Mouse (Mus musculus) CH12.LX (cell line): ENCODE results near the gene Igll1. TPM values are rescaled to one million over a fixed set of nuclear protein-coding genes. Genes with fewer than 3 reads are reported as not detected.

Experiments
- DNase-seq: peaks from one replicate; pipeline ENCODE4 v3.0.0-alpha.2; 2013; ENCODE audit errors: extremely low read depth
- H3K27ac ChIP-seq: 2 replicates; pipeline ENCODE4 v1.5.1; 2012; ENCODE audit warnings: low read depth, mild to moderate bottlenecking, control low read depth, moderate library complexity; ENCODE audit not compliant: insufficient read depth
- H3K27me3 ChIP-seq: replicated peaks from 2 replicates; pipeline ENCODE3; 2012; ENCODE audit warnings: inconsistent platforms
- H3K36me3 ChIP-seq, 2 experiments: replicated peaks in 1 of 2; 2 replicates each; pipeline versions ENCODE3 to v1.6.1; 2012; ENCODE audit warnings: inconsistent platforms in 1 of 2, low read length in 1 of 2, mild to moderate bottlenecking in 1 of 2, mixed read lengths in 1 of 2, moderate library complexity in 1 of 2; ENCODE audit not compliant: control insufficient read depth in 1 of 2, insufficient read depth in 1 of 2
- H3K4me1 ChIP-seq, 2 experiments: 2 replicates each; pipeline ENCODE4 v1.6.1; 2012; ENCODE audit warnings: inconsistent platforms in 1 of 2, moderate library complexity in 1 of 2; ENCODE audit not compliant: insufficient read depth in 2 of 2, control insufficient read depth in 1 of 2
- H3K4me2 ChIP-seq: 2 replicates; pipeline ENCODE4 v1.6.1; 2012; ENCODE audit warnings: low read depth, mild to moderate bottlenecking, control low read depth; ENCODE audit not compliant: poor library complexity, insufficient read depth, severe bottlenecking
- H3K4me3 ChIP-seq, 3 experiments: fragments of 150-350 bp in 1 of 3; sonication (generic) in 1 of 3; replicated peaks in 1 of 3; 2 replicates each; pipeline versions ENCODE3 to v1.5.1; 2011 to 2012; ENCODE audit warnings: low read depth in 2 of 3, low read length in 2 of 3, mild to moderate bottlenecking in 2 of 3, moderate library complexity in 2 of 3, control low read depth in 1 of 3, improper control_type of control experiment in 1 of 3, inconsistent platforms in 1 of 3, mixed read lengths in 1 of 3; ENCODE audit not compliant: poor library complexity in 1 of 3
- H3K79me2 ChIP-seq: replicated peaks from 2 replicates; pipeline ENCODE4 v1.6.1; 2012; ENCODE audit warnings: mild to moderate bottlenecking, moderate library complexity; ENCODE audit not compliant: control insufficient read depth, poor library complexity, insufficient read depth, severe bottlenecking; ENCODE audit errors: extremely low read depth
- H3K9ac ChIP-seq: 2 replicates; pipeline ENCODE4 v1.6.1; 2012; ENCODE audit warnings: low read depth, mild to moderate bottlenecking, control low read depth, moderate library complexity; ENCODE audit not compliant: insufficient read depth
- H3K9me3 ChIP-seq: replicated peaks from 2 replicates; pipeline ENCODE3; 2012; ENCODE audit warnings: low read length, inconsistent platforms, mixed read lengths
- CHD1 ChIP-seq: IDR thresholded peaks from 2 replicates; pipeline ENCODE4 v1.6.1; 2012; ENCODE audit warnings: low read depth, low read length, improper control_type of control experiment, inconsistent platforms
- CTCF ChIP-seq, 2 experiments: IDR thresholded peaks in 1 of 2; conservative IDR thresholded peaks in 1 of 2; 2 replicates each; pipeline ENCODE4 v1.5.1; 2011 to 2012; ENCODE audit warnings: low read depth in 2 of 2, low read length in 2 of 2, improper control_type of control experiment in 1 of 2, inconsistent platforms in 1 of 2, mild to moderate bottlenecking in 1 of 2, moderate library complexity in 1 of 2
- E2F4 ChIP-seq: IDR thresholded peaks from 2 replicates; pipeline ENCODE4 v1.6.1; 2011; ENCODE audit warnings: low read depth, low read length, improper control_type of control experiment; ENCODE audit not compliant: insufficient replicate concordance
- ELF1 ChIP-seq: IDR thresholded peaks from 2 replicates; pipeline ENCODE4 v1.6.1; 2014; ENCODE audit warnings: low read depth, mild to moderate bottlenecking, inconsistent platforms, low read length, improper control_type of control experiment
- EP300 ChIP-seq: IDR thresholded peaks from 2 replicates; pipeline ENCODE4 v1.6.1; 2011; ENCODE audit warnings: low read length, improper control_type of control experiment
- ETS1 ChIP-seq: conservative IDR thresholded peaks from 2 replicates; pipeline ENCODE4 v1.6.1; 2012; ENCODE audit warnings: low read depth, mild to moderate bottlenecking, inconsistent platforms, low read length, improper control_type of control experiment, moderate library complexity
- GABPA ChIP-seq: IDR thresholded peaks from 2 replicates; pipeline ENCODE4 v1.6.1; 2012; ENCODE audit warnings: low read depth, low read length, improper control_type of control experiment, inconsistent platforms; ENCODE audit not compliant: insufficient replicate concordance
- JUN ChIP-seq: IDR thresholded peaks from 2 replicates; pipeline ENCODE4 v1.6.1; 2011; ENCODE audit warnings: low read depth, mild to moderate bottlenecking, low read length, improper control_type of control experiment, moderate library complexity; ENCODE audit not compliant: insufficient read depth
- JUND ChIP-seq: conservative IDR thresholded peaks from 2 replicates; pipeline ENCODE4 v1.6.1; 2011; ENCODE audit warnings: low read depth, low read length, improper control_type of control experiment
- KAT2A ChIP-seq: IDR thresholded peaks from 2 replicates; pipeline ENCODE4 v1.6.1; 2012; ENCODE audit warnings: low read length, improper control_type of control experiment, inconsistent platforms; ENCODE audit not compliant: insufficient replicate concordance
- MAFK ChIP-seq: IDR thresholded peaks from 2 replicates; pipeline ENCODE4 v1.6.1; 2011; ENCODE audit warnings: low read length, improper control_type of control experiment; ENCODE audit not compliant: insufficient replicate concordance
- MAX ChIP-seq: IDR thresholded peaks from 2 replicates; pipeline ENCODE4 v1.6.1; 2011; ENCODE audit warnings: low read length, improper control_type of control experiment
- MAZ ChIP-seq: IDR thresholded peaks from 2 replicates; pipeline ENCODE4 v1.6.1; 2012; ENCODE audit warnings: low read depth, mild to moderate bottlenecking, inconsistent platforms, low read length, improper control_type of control experiment, moderate library complexity
- MEF2A ChIP-seq: IDR thresholded peaks from 2 replicates; pipeline ENCODE4 v1.6.1; 2014; ENCODE audit warnings: low read depth, mild to moderate bottlenecking, inconsistent platforms, low read length, improper control_type of control experiment, borderline replicate concordance
- MXI1 ChIP-seq: IDR thresholded peaks from 2 replicates; pipeline ENCODE4 v1.6.1; 2011; ENCODE audit warnings: mild to moderate bottlenecking, low read depth, low read length, improper control_type of control experiment
- MYC ChIP-seq: IDR thresholded peaks from 2 replicates; pipeline ENCODE4 v1.6.1; 2011; ENCODE audit warnings: low read depth, mild to moderate bottlenecking, improper control_type of control experiment, low read length
- NELFE ChIP-seq: IDR thresholded peaks from 2 replicates; pipeline ENCODE4 v1.6.1; 2011; ENCODE audit warnings: low read depth, low read length, improper control_type of control experiment
- NRF1 ChIP-seq: IDR thresholded peaks from 2 replicates; pipeline ENCODE4 v1.6.1; 2014; ENCODE audit warnings: low read depth, mild to moderate bottlenecking, inconsistent platforms, low read length, improper control_type of control experiment, moderate library complexity
- POLR2AphosphoS2 ChIP-seq: IDR thresholded peaks from 2 replicates; pipeline ENCODE4 v1.6.1; 2011; ENCODE audit warnings: low read depth, low read length, improper control_type of control experiment
- RAD21 ChIP-seq: IDR thresholded peaks from 2 replicates; pipeline ENCODE4 v1.6.1; 2011; ENCODE audit warnings: low read depth, mild to moderate bottlenecking, low read length, improper control_type of control experiment, moderate library complexity
- SIN3A ChIP-seq: IDR thresholded peaks from 2 replicates; pipeline ENCODE4 v1.6.1; 2012; ENCODE audit warnings: low read length, improper control_type of control experiment, inconsistent platforms
- SMC3 ChIP-seq: IDR thresholded peaks from 2 replicates; pipeline ENCODE4 v1.6.1; 2011; ENCODE audit warnings: low read depth, low read length, improper control_type of control experiment
- TBP ChIP-seq: conservative IDR thresholded peaks from 2 replicates; pipeline ENCODE4 v1.6.1; 2011; ENCODE audit warnings: low read depth, low read length, improper control_type of control experiment
- TCF12 ChIP-seq: IDR thresholded peaks from 2 replicates; pipeline ENCODE4 v1.6.1; 2014; ENCODE audit warnings: low read depth, mild to moderate bottlenecking, inconsistent platforms, low read length, improper control_type of control experiment
- UBTF ChIP-seq: IDR thresholded peaks from 2 replicates; pipeline ENCODE4 v1.6.1; 2012; ENCODE audit warnings: low read depth, mild to moderate bottlenecking, inconsistent platforms, low read length, improper control_type of control experiment, moderate library complexity
- USF1 ChIP-seq: IDR thresholded peaks from 2 replicates; pipeline ENCODE4 v1.6.1; 2014; ENCODE audit warnings: low read depth, mild to moderate bottlenecking, inconsistent platforms, low read length, improper control_type of control experiment
- ZC3H11A ChIP-seq: IDR thresholded peaks from 2 replicates; pipeline ENCODE4 v1.6.1; 2012; ENCODE audit warnings: low read depth, mild to moderate bottlenecking, inconsistent platforms, low read length, improper control_type of control experiment
- ZKSCAN1 ChIP-seq: IDR thresholded peaks from 2 replicates; pipeline ENCODE4 v1.6.1; 2012; ENCODE audit warnings: low read depth, inconsistent platforms, low read length, improper control_type of control experiment, borderline replicate concordance
- ZMIZ1 ChIP-seq: IDR thresholded peaks from 2 replicates; pipeline ENCODE4 v1.6.1; 2012; ENCODE audit warnings: low read depth, mild to moderate bottlenecking, inconsistent platforms, low read length, improper control_type of control experiment
- ZNF384 ChIP-seq: IDR thresholded peaks from 2 replicates; pipeline ENCODE4 v1.6.1; 2012; ENCODE audit warnings: low read depth, low read length, improper control_type of control experiment, inconsistent platforms
- dilution Hi-C: fragments of 300-500 bp; cut with MboI; formaldehyde crosslinking; loops from 2 replicates; pipeline ENCODE4 v1.14.3; 2020; ENCODE audit warnings: low sequenced_read_pairs; ENCODE audit not compliant: extremely low pct_unique_long_range_greater_than_20kb, extremely low pct_ligation_motif_present
- in situ Hi-C: fragments of 300-500 bp; cut with MboI; formaldehyde crosslinking; loops from 3 replicates; pipeline ENCODE4 v1.14.3; 2019; ENCODE audit warnings: low sequenced_read_pairs, low pct_ligation_motif_present, low pct_unique_long_range_greater_than_20kb, mixed read lengths
- polyA plus RNA-seq: library from polyadenylated mRNA; unstranded; fragments of >175 nt; gene quantifications from 2 replicates; pipeline ENCODE4 v1.2.1, GENCODE M21; 2012; ENCODE audit warnings: low read depth; ENCODE audit not compliant: insufficient read length
- total RNA-seq, 2 experiments: library from RNA; depleted of rRNA; stranded (reverse); fragments of 300-350 nt in 1 of 2; fragments of >200 nt in 1 of 2; gene quantifications; 2 replicates each; pipeline ENCODE4 v1.2.3; 2012 to 2014

The Igll1 gene
- total and polyA plus RNA-seq, 3 experiments, result not detected

DNA sequence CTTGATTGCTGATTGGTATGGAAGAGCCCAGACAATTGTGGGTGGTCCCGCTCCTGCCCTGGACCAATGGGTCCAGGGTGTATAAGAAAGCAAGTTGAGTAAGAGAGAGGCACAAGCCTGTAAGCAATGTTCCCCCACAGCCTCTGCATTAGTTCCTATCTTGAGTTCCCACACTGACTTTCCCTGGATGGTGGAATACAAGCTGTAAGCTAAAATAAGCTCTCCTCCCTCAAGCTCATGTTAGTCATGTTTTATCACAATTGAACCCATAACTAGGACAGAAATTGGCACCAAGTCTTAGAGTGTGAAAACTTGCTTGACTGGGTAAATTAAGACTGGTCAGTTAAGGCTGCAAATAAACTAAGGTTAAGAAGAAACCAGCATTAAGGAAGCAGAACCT, 8.2 kb downstream of the Igll1 start:
- H3K9me3 ChIP-seq, result no peaks in the 10 kb centered on the region
- H3K4me1 ChIP-seq, result no peaks in the 10 kb centered on the region
- peaks cover 10% of the 10 kb centered on the region for H3K27me3 ChIP-seq
- TF ChIP-seq CHD1, result no peak
- TF ChIP-seq JUND, result no peak
- no peak for TF ChIP-seq MEF2A
- TF ChIP-seq TCF12, result no peak
- no peak for TF ChIP-seq ZMIZ1
- no peak for TF ChIP-seq SMC3
- no peak for TF ChIP-seq CTCF (conservative IDR thresholded peaks at IDR 0.05 in 1 of 2, IDR thresholded peaks at IDR 0.05 in 1 of 2; ENCODE audit: low read depth in 2 of 2, low read length in 2 of 2)
- TF ChIP-seq ELF1, result no peak
- TF ChIP-seq JUN, result no peak
- no peak for TF ChIP-seq RAD21
- TF ChIP-seq POLR2AphosphoS2, result no peak
- TF ChIP-seq ETS1, result no peak
- TF ChIP-seq USF1, result no peak
- TF ChIP-seq ZKSCAN1, result no peak
- no peak for TF ChIP-seq MAFK
- no peak for TF ChIP-seq UBTF
- TF ChIP-seq MYC, result no peak
- no peak for TF ChIP-seq MXI1
- no peak for TF ChIP-seq E2F4
- no peak for TF ChIP-seq TBP
- no peak overlapping the region for H3K4me3 ChIP-seq
- dilution Hi-C loops (no loop called here), in situ Hi-C loops (no loop called here)
- DNase-seq, result no peak
- H3K36me3 ChIP-seq, result no peaks in the 10 kb centered on the region
- no peak overlapping the region for H3K27ac ChIP-seq
- no peak overlapping the region for H3K4me2 ChIP-seq
- no peak overlapping the region for H3K9ac ChIP-seq
- no peaks in the 10 kb centered on the region for H3K79me2 ChIP-seq

DNA sequence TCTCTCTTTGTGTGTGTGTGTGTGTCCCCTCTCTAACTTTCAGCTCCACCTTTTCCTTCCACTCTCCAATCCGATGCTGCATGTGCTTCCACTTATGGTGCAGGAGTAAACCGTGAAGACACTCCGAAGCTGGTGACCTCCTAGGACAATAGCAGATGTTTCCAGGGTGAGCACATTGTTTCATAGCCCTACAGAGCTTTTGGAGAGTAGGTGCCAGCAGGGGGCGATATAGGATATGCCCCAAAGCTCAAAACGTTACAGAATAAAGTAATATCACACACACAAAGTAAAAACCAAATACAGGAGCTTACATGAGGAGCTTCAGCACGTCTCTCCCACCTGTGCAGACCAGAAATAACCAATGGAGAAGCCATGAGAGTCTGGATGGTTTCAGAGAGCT, 8.9 kb downstream of the Igll1 start:
- H3K9me3 ChIP-seq, result no peaks in the 10 kb centered on the region
- H3K36me3 ChIP-seq, result no peaks in the 10 kb centered on the region
- peaks cover 5% of the 10 kb centered on the region for H3K27me3 ChIP-seq
- TF ChIP-seq TCF12, result no peak
- no peak for TF ChIP-seq MAZ
- TF ChIP-seq USF1, result no peak
- TF ChIP-seq SMC3, result peak; percentile 84
- TF ChIP-seq UBTF, result no peak
- no peak for TF ChIP-seq E2F4
- TF ChIP-seq JUN, result no peak
- no peak for TF ChIP-seq MXI1
- no peak for TF ChIP-seq KAT2A
- no peak for TF ChIP-seq SIN3A
- TF ChIP-seq EP300, result no peak
- TF ChIP-seq ZKSCAN1, result no peak
- no peak for TF ChIP-seq GABPA
- 0 out of 2 replicates have a peak, but pooled peaks have one; percentile 15 for TF ChIP-seq NELFE
- TF ChIP-seq NRF1, result no peak
- no peak for TF ChIP-seq ZC3H11A
- TF ChIP-seq MYC, result peak; percentile 71
- TF ChIP-seq ELF1, result no peak
- TF ChIP-seq MAFK, result no peak
- peak; percentile 85 to 91 for TF ChIP-seq CTCF (conservative IDR thresholded peaks at IDR 0.05 in 1 of 2, IDR thresholded peaks at IDR 0.05 in 1 of 2; ENCODE audit: low read depth in 2 of 2, low read length in 2 of 2)
- peak; percentile 85 for TF ChIP-seq RAD21
- no peak for TF ChIP-seq ZNF384
- TF ChIP-seq TBP, result no peak
- peak; percentile 48; the same call in 1 of the 2 replicates for TF ChIP-seq MAX
- TF ChIP-seq ZMIZ1, result no peak
- H3K4me1 ChIP-seq, result no peaks in the 10 kb centered on the region
- dilution Hi-C loops (no loop called here), in situ Hi-C loops (no loop called here)
- no peak overlapping the region for H3K9ac ChIP-seq
- H3K79me2 ChIP-seq, result no peaks in the 10 kb centered on the region
- DNase-seq, result peak; percentile 80
- H3K4me2 ChIP-seq, result no peak overlapping the region
- no peak overlapping the region for H3K27ac ChIP-seq
- H3K4me3 ChIP-seq, result no peak overlapping the region
